Mouse (Mus musculus) ES-E14 (cell line): ENCODE measurements around the gene Szrd1.

Source experiments
- CHD2 ChIP-seq: IDR thresholded peaks from 2 replicates; pipeline ENCODE4 v1.6.1; 2014; ENCODE audit warnings: mild to moderate bottlenecking, low read depth, low read length, inconsistent platforms
- HCFC1 ChIP-seq: IDR thresholded peaks from 2 replicates; pipeline ENCODE4 v1.6.1; 2012; ENCODE audit warnings: low read length, inconsistent platforms, borderline replicate concordance; ENCODE audit not compliant: insufficient read depth
- MAFK ChIP-seq: IDR thresholded peaks from 2 replicates; pipeline ENCODE4 v1.6.1; 2014; ENCODE audit warnings: mild to moderate bottlenecking, low read depth, low read length, inconsistent platforms; ENCODE audit not compliant: insufficient read depth
- ZC3H11A ChIP-seq: IDR thresholded peaks from 2 replicates; pipeline ENCODE4 v1.6.1; 2012; ENCODE audit warnings: low read depth, mild to moderate bottlenecking, inconsistent platforms, low read length, borderline replicate concordance
- ZNF384 ChIP-seq: IDR thresholded peaks from 2 replicates; pipeline ENCODE4 v1.6.1; 2012; ENCODE audit warnings: low read depth, low read length, inconsistent platforms

DNA sequence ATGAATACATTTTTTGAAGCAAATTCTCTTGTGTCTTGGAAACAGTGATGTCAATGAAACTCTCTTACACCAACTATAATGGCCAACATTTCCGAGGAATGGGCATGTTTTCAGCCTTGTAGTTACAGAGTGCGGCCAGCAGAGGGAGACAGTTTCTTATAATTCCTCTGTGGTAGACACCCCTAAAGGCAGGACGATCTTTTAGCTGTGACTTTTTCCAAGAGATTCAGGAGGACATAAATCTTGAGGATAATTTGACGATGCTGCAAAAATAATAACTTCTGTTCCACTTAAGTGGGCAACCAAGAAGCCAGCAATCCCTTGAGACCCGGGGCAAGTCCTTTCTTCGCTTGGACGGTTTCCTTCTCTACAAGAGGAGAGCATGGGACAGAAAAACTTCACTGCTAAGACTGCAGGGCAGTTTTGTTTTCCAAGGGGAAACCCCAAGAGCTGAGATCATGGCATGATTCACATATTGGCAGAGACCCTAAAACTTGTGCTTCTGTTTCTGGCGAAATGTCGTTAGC is 2.8 kb upstream of the Szrd1 start:
- no peak for TF ChIP-seq ZNF384
- TF ChIP-seq ZC3H11A, result no peak; the same call in 1 of the 2 replicates
- no peak for TF ChIP-seq MAFK
- no peak for TF ChIP-seq CHD2
- TF ChIP-seq HCFC1, result no peak
